Mouse (Mus musculus): ENCODE results near the gene Gdi1. TPM values are rescaled to one million over a fixed set of nuclear protein-coding genes. Genes with fewer than 3 reads are reported as not detected.
"Not testable (repeated sequence)": the region's sequence is repeated elsewhere in the genome, so short reads cannot be mapped to it uniquely, and the experiment has no call there.

The Gdi1 gene
- polyA plus RNA-seq, 2 experiments, result 31.9 to 105 TPM

- H3K9ac ChIP-seq (replicated peaks), result peak within 1 kb of the TSS; percentile 66
- H3K4me3 ChIP-seq (ENCODE audit: insufficient read depth in 1 of 2, low read depth in 2 of 2, low read length in 2 of 2), result peak within 1 kb of the TSS; percentile 60 to 84
- DNase-seq (ENCODE audit: low read depth in 3 of 3, low spot score in 3 of 3) (peak; percentile 42 to 55 (median 50)), ATAC-seq (ENCODE audit: insufficient read depth) (peak; percentile 76)
- H3K4me1 ChIP-seq (replicated peaks; ENCODE audit: control insufficient read depth in 2 of 2, insufficient read depth in 2 of 2, low read length in 1 of 2), result peaks cover 0 to 4% of the 10 kb centered on the region in 2 experiments; a peak in 2 of 4 replicates
- H3K4me2 ChIP-seq (ENCODE audit: low read depth), result peak within 1 kb of the TSS; percentile 76
- TF ChIP-seq EP300 (IDR thresholded peaks at IDR 0.05; ENCODE audit: low read depth) (no peak), CTCF (IDR thresholded peaks at IDR 0.05; ENCODE audit: low read depth) (no peak)
- no peaks in the 10 kb centered on the region for H3K27me3 ChIP-seq (ENCODE audit: control insufficient read depth, insufficient read depth, low read length)
- 15% methylated on average over 16 of the region's 22 CpGs for WGBS (ENCODE audit: insufficient replicate concordance)
- no peaks in the 10 kb centered on the region for H3K9me3 ChIP-seq (ENCODE audit: control insufficient read depth, low read length)
- H3K36me3 ChIP-seq (replicated peaks; ENCODE audit: control insufficient read depth, insufficient read depth, low read depth), result no peaks in the 10 kb centered on the region
- no peak within 1 kb of the TSS; the same call in 1 of the 2 replicates for H3K27ac ChIP-seq
Measured at GRCm38 (mm10) chrX:74353467-74353770, 48.6 kb downstream of the Gdi1 start, which contains the start of gene Lage3. TSS of gene Lage3 (minus strand) at chrX:74353618.

GRCm38 (mm10) chrX:74357069-74357468 is 52.3 kb downstream of the Gdi1 start:
- H3K9me3 ChIP-seq (ENCODE audit: control insufficient read depth, low read length); H3K4me2 ChIP-seq (ENCODE audit: low read depth); H3K27ac ChIP-seq; H3K9ac ChIP-seq (replicated peaks); H3K36me3 ChIP-seq (replicated peaks; ENCODE audit: control insufficient read depth, insufficient read depth, low read depth); ATAC-seq (ENCODE audit: insufficient read depth); H3K4me3 ChIP-seq (ENCODE audit: insufficient read depth in 1 of 2, low read depth in 2 of 2, low read length in 2 of 2); H3K4me1 ChIP-seq (replicated peaks; ENCODE audit: control insufficient read depth in 2 of 2, insufficient read depth in 2 of 2, low read length in 1 of 2); H3K27me3 ChIP-seq (ENCODE audit: control insufficient read depth, insufficient read depth, low read length); DNase-seq (ENCODE audit: low read depth in 3 of 3, low spot score in 3 of 3): not testable (repeated sequence)
- WGBS (ENCODE audit: insufficient replicate concordance), result 61% methylated on average over 3 of the region's 3 CpGs

GRCm38 (mm10) chrX:74359171-74359570 is 54.4 kb downstream of the Gdi1 start:
- H3K27me3 ChIP-seq (ENCODE audit: control insufficient read depth, insufficient read depth, low read length), result no peaks in the 10 kb centered on the region
- 36% methylated on average over 11 of the region's 11 CpGs for WGBS (ENCODE audit: insufficient replicate concordance)
- H3K4me3 ChIP-seq (ENCODE audit: insufficient read depth in 1 of 2, low read depth in 2 of 2, low read length in 2 of 2), result no peak overlapping the region
- no peaks in the 10 kb centered on the region for H3K9me3 ChIP-seq (ENCODE audit: control insufficient read depth, low read length)
- H3K4me2 ChIP-seq (ENCODE audit: low read depth), result no peak overlapping the region
- H3K9ac ChIP-seq (replicated peaks), result no peak overlapping the region
- H3K27ac ChIP-seq, result no peak overlapping the region
- DNase-seq (ENCODE audit: low read depth in 3 of 3, low spot score in 3 of 3) (no peak), ATAC-seq (ENCODE audit: insufficient read depth) (no peak)
- TF ChIP-seq EP300 (IDR thresholded peaks at IDR 0.05; ENCODE audit: low read depth), result no peak
- H3K4me1 ChIP-seq (replicated peaks; ENCODE audit: control insufficient read depth in 2 of 2, insufficient read depth in 2 of 2, low read length in 1 of 2), result no peaks in the 10 kb centered on the region
- no peaks in the 10 kb centered on the region for H3K36me3 ChIP-seq (replicated peaks; ENCODE audit: control insufficient read depth, insufficient read depth, low read depth)

Small RNA genes lying within 50 kb of the gene (microRNA-seq; reads per million reads assigned to microRNA genes)
- gene Mir7091, result 3.8 reads per million
- 1.3 reads per million for gene Mir7092

Other genes with a start within 250 kb of the Gdi1 start
- gene Opn1mw, start 177.5 kb upstream of the Gdi1 start, polyA plus RNA-seq (2012; rRNA removed), result not detected in 2 replicates
- gene Opn1mw, start 177.5 kb upstream of the Gdi1 start, polyA plus RNA-seq (2014; fragmentation: Nextera tagmentation; extraction: Ambion mirVana), result not detected in 2 replicates
- 2.2 and 3.2 TPM in 2 replicates for gene Mecp2, start 169.6 kb upstream of the Gdi1 start, polyA plus RNA-seq (2012; rRNA removed)
- 4.4 and 6.0 TPM in 2 replicates for gene Mecp2, start 169.6 kb upstream of the Gdi1 start, polyA plus RNA-seq (2014; fragmentation: Nextera tagmentation; extraction: Ambion mirVana)
- not detected in 2 replicates for gene Tex28, start 137.2 kb upstream of the Gdi1 start, polyA plus RNA-seq (2012; rRNA removed)
- not detected in 2 replicates for gene Tex28, start 137.2 kb upstream of the Gdi1 start, polyA plus RNA-seq (2014; fragmentation: Nextera tagmentation; extraction: Ambion mirVana)
- not detected in 2 replicates for gene Tktl1, start 127.7 kb upstream of the Gdi1 start, polyA plus RNA-seq (2012; rRNA removed)
- gene Tktl1, start 127.7 kb upstream of the Gdi1 start, polyA plus RNA-seq (2014; fragmentation: Nextera tagmentation; extraction: Ambion mirVana), result not detected in 2 replicates
- 56.3 and 69.6 TPM in 2 replicates for gene Flna, start 55.2 kb upstream of the Gdi1 start, polyA plus RNA-seq (2012; rRNA removed)
- gene Flna, start 55.2 kb upstream of the Gdi1 start, polyA plus RNA-seq (2014; fragmentation: Nextera tagmentation; extraction: Ambion mirVana), result 36.6 and 39.2 TPM in 2 replicates
- 27.3 and 43.6 TPM in 2 replicates for gene Emd, start 50.3 kb upstream of the Gdi1 start, polyA plus RNA-seq (2012; rRNA removed)
- 9.4 and 11.1 TPM in 2 replicates for gene Emd, start 50.3 kb upstream of the Gdi1 start, polyA plus RNA-seq (2014; fragmentation: Nextera tagmentation; extraction: Ambion mirVana)
- 942 and 1,216 TPM in 2 replicates for gene Rpl10, start 34.2 kb upstream of the Gdi1 start, polyA plus RNA-seq (2012; rRNA removed)
- 522 and 532 TPM in 2 replicates for gene Rpl10, start 34.2 kb upstream of the Gdi1 start, polyA plus RNA-seq (2014; fragmentation: Nextera tagmentation; extraction: Ambion mirVana)
- 16.1 and 18.7 TPM in 2 replicates for gene Taz, start 23.1 kb upstream of the Gdi1 start, polyA plus RNA-seq (2012; rRNA removed)
- gene Taz, start 23.1 kb upstream of the Gdi1 start, polyA plus RNA-seq (2014; fragmentation: Nextera tagmentation; extraction: Ambion mirVana), result 18.7 and 21.6 TPM in 2 replicates
- 19.5 and 22.6 TPM in 2 replicates for gene Dnase1l1, start 22.7 kb upstream of the Gdi1 start, polyA plus RNA-seq (2012; rRNA removed)
- gene Dnase1l1, start 22.7 kb upstream of the Gdi1 start, polyA plus RNA-seq (2014; fragmentation: Nextera tagmentation; extraction: Ambion mirVana), result 20.9 and 23.8 TPM in 2 replicates
- 64.7 and 69.6 TPM in 2 replicates for gene Atp6ap1, start 7.9 kb upstream of the Gdi1 start, polyA plus RNA-seq (2012; rRNA removed)
- 54.1 and 60.6 TPM in 2 replicates for gene Atp6ap1, start 7.9 kb upstream of the Gdi1 start, polyA plus RNA-seq (2014; fragmentation: Nextera tagmentation; extraction: Ambion mirVana)
- 8.2 and 21.3 TPM in 2 replicates for gene Fam50a, start 8.0 kb downstream of the Gdi1 start, polyA plus RNA-seq (2012; rRNA removed)
- gene Fam50a, start 8.0 kb downstream of the Gdi1 start, polyA plus RNA-seq (2014; fragmentation: Nextera tagmentation; extraction: Ambion mirVana), result 20.7 and 26.4 TPM in 2 replicates
- gene Plxna3, start 24.1 kb downstream of the Gdi1 start, polyA plus RNA-seq (2012; rRNA removed), result 2.9 and 3.9 TPM in 2 replicates
- gene Plxna3, start 24.1 kb downstream of the Gdi1 start, polyA plus RNA-seq (2014; fragmentation: Nextera tagmentation; extraction: Ambion mirVana), result 0.51 and 1.0 TPM in 2 replicates
- gene Lage3, start 48.6 kb downstream of the Gdi1 start, polyA plus RNA-seq (2012; rRNA removed), result 51.9 and 55.2 TPM in 2 replicates
- gene Lage3, start 48.6 kb downstream of the Gdi1 start, polyA plus RNA-seq (2014; fragmentation: Nextera tagmentation; extraction: Ambion mirVana), result 56.1 and 57.5 TPM in 2 replicates
- 19.2 and 19.7 TPM in 2 replicates for gene Ubl4a, start 68.2 kb downstream of the Gdi1 start, polyA plus RNA-seq (2012; rRNA removed)
- gene Ubl4a, start 68.2 kb downstream of the Gdi1 start, polyA plus RNA-seq (2014; fragmentation: Nextera tagmentation; extraction: Ambion mirVana), result 45.5 and 49.1 TPM in 2 replicates
- gene Slc10a3, start 68.4 kb downstream of the Gdi1 start, polyA plus RNA-seq (2012; rRNA removed), result 4.5 and 5.1 TPM in 2 replicates
- gene Slc10a3, start 68.4 kb downstream of the Gdi1 start, polyA plus RNA-seq (2014; fragmentation: Nextera tagmentation; extraction: Ambion mirVana), result 6.5 and 6.9 TPM in 2 replicates
- 7.5 and 7.8 TPM in 2 replicates for gene Fam3a, start 88.3 kb downstream of the Gdi1 start, polyA plus RNA-seq (2012; rRNA removed)
- gene Fam3a, start 88.3 kb downstream of the Gdi1 start, polyA plus RNA-seq (2014; fragmentation: Nextera tagmentation; extraction: Ambion mirVana), result 7.1 and 7.5 TPM in 2 replicates
- 6.9 and 13.2 TPM in 2 replicates for gene Ikbkg, start 88.3 kb downstream of the Gdi1 start, polyA plus RNA-seq (2012; rRNA removed)
- gene Ikbkg, start 88.3 kb downstream of the Gdi1 start, polyA plus RNA-seq (2014; fragmentation: Nextera tagmentation; extraction: Ambion mirVana), result 18.5 and 23.0 TPM in 2 replicates
- gene G6pdx, start 124.2 kb downstream of the Gdi1 start, polyA plus RNA-seq (2012; rRNA removed), result 26.3 and 28.7 TPM in 2 replicates
- gene G6pdx, start 124.2 kb downstream of the Gdi1 start, polyA plus RNA-seq (2014; fragmentation: Nextera tagmentation; extraction: Ambion mirVana), result 44.7 and 49.5 TPM in 2 replicates
- gene Gm6880, start 176.4 kb downstream of the Gdi1 start, polyA plus RNA-seq (2012; rRNA removed), result not detected in 2 replicates
- not detected in 2 replicates for gene Gm6880, start 176.4 kb downstream of the Gdi1 start, polyA plus RNA-seq (2014; fragmentation: Nextera tagmentation; extraction: Ambion mirVana)

Measured in liver, embryonic 14.5 days (tissue).